Mouse (Mus musculus): ENCODE measurements around the gene Rpl29.

DNA sequence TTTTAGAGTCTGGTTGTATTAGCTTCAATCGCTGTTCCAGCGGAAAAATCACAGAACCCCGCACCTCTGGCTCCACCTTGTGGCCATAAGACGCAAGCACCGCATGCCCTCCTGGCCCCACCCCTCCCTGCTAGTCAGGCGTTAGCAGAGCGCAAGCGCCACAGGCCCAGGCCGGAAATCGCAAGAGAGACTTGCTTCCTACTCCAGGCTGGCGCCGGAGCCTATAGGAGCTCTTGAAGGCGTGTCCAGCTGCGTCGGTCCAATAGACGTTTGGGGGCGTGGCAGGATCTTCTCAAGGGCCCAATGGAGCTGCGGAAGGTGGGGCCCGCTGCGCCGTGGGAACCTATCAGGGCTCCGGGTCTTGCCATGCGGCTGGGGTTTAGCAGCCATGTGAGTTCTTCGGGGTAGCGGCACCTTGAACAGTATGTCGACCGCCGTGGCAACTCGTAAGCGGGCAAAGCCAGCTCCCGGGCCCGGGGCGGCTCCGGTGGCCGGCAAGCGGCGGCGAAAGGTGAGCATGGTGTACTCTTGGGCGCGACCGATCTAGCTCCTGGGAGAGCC, 47.8 kb downstream of the Rpl29 start, which contains the start of gene Parp3:
- TF ChIP-seq CTCF (IDR thresholded peaks at IDR 0.05; ENCODE audit: extremely low read depth, insufficient read depth, insufficient read length, insufficient replicate concordance) (peak; percentile 97), POLR2A (IDR thresholded peaks at IDR 0.05; ENCODE audit: low read depth, low read length) (peak; percentile 23; the same call in 1 of the 2 replicates)

All from spleen, adult 2 months (tissue).